Mouse (Mus musculus) NIH3T3 (cell line): ENCODE measurements at regions not wholly inside any gene's neighbourhood (a gene's known extent, or its start where the extent isn't known, plus 50 kb on each side); places are given as distances from the start of the nearest gene placed in this dataset.
A peak's percentile ranks its signal among the peaks of the same experiment; 100 is the strongest.
"Not testable (repeated sequence)": the region's sequence is repeated elsewhere in the genome, so short reads cannot be mapped to it uniquely, and the experiment has no call there.

Experiments
- DNase-seq: peaks from one replicate; pipeline ENCODE4 v3.0.0-alpha.2; 2012; ENCODE audit warnings: low read depth

- DNase-seq = no peak
These were observed 50.7 kb upstream of the Wdr26 start for GRCm38 (mm10) chr1:181262496-181262895.

GRCm38 (mm10) chr1:181263216-181263615 is 51.4 kb upstream of the Wdr26 start:
- DNase-seq = no peak

DNA sequence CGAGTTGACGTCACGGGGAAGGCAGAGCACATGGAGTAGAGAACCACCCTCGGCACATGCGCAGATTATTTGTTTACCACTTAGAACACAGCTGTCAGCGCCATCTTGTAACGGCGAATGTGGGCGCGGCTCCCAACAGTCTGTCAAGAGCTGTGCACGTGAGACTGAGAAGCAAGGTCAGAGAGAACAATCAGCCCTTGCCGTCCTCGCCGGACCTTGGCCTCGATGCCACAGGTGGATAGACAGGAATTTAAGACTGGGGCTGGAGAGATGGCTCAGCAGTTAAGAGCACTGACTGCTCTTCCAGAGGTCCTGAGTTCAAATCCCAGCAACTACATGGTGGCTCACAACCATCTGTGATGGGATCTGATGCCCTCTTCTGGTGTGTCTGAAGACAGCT is 58.7 kb upstream of the Wdr26 start:
- DNase-seq = not testable (repeated sequence)

GRCm38 (mm10) chr1:181271164-181271563 is 59.4 kb upstream of the Wdr26 start:
- DNase-seq = no peak

DNA sequence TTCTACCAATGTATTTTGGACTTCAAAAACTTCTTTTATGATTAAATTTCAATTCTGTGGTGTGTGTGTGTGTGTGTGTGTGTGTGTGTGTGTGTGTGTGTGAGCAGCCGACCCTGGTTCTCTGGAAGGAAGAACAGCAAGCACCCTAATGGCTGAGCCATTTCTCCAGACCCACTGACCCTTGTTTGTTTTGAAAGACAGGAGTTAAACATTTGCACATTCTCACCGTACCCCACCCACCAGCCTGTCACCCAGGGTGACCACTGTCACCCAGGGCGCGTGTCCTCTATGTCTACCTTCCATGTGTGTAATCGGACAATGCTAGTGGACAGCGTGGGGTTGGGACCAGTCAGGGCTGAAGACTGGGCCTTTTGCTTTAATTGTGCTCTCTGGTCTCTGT is 60.0 kb upstream of the Wdr26 start:
- DNase-seq = no peak

DNA sequence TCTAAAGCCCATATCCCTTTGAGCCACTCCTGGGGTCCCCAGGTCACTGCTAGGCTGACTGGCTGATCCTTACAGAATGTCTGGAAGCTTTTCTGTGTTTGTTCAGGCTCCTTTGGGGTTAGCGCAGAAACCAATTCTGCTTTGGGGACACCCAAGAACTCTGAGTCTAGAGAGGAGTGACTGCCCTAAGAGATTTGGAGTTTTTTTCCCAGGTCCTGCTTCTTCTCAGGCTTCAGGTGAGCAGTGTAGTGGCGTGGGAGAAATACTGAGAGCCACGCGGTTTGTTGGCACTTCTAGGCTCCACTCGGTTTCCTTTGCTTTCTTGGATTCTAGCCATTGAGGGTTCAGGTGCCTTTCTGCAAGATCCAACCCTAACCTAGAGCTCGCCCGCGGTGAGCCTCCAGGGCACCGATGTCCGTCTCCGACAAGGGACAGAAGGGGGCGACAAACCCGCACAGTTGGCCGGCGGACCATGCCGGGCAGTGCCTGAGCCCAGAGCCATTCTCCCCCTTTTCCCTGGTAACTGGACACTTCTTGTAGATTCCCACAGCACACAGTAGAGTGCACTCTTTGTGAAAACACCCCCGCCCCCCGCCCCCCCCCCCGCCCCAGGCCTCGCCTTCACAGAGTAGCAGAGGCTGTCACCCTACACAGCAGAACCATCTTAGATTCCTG is 61.0 kb upstream of the Wdr26 start:
- peak; percentile 91 for DNase-seq

DNA sequence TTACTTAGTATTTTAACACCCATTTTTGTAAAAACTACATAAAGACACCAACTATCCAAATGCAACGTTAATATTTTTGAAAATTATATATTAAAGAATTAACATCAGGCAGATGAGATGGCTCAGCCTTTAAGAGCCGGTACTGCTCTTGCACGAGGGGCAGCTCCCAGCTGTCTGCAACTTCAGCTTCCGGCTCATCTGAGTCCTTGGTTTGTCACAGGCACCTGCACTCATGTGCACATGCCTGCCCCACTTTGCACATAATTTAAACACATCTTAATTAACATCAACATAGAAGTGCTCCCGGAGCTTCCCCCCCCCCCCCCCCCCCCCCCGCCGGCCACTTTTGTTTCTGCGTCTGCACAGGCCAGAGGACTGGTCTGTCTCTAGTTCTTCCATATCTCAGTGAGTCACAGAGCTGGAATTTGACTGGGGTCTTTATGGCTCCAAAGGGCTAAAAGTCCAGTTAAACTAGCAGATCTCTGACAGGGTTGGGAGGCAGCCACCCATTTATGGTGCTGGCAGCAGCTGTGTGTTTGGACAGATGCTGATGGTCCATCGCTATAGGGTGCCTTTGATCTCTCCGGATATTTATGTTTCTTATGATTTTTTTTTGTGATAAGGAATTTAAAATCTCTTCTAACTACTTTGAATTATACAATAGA is 61.9 kb upstream of the Wdr26 start:
- DNase-seq = no peak

- DNase-seq = peak; percentile 20
These were observed 69.0 kb upstream of the Wdr26 start for GRCm38 (mm10) chr1:181280826-181281225.

DNA sequence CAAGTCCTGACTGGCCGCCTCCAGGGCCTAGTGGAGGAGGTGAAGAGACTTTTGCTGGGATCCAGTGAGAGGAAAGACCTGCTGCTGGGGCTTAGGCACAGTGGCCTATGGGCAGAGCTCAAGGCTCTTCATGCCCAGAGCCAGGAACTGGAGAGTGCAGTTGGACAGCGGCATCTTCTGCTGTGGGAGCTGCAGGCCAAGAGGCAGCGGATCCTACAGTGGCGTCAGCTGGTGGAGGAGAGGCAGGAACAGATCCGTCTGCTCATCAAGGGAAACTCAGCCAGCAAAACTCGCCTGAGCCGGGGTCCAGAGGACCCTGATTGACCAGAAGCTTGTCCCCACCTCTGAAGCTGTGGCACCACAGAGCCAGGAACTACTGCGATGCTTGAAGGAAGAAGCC is 69.4 kb upstream of the Cnih3 start:
- DNase-seq = not testable (repeated sequence)

GRCm38 (mm10) chr1:181283539-181283938 is 68.9 kb upstream of the Cnih3 start:
- not testable (repeated sequence) for DNase-seq

GRCm38 (mm10) chr1:181284301-181285197 is 67.9 kb upstream of the Cnih3 start:
- DNase-seq = no peak

DNA sequence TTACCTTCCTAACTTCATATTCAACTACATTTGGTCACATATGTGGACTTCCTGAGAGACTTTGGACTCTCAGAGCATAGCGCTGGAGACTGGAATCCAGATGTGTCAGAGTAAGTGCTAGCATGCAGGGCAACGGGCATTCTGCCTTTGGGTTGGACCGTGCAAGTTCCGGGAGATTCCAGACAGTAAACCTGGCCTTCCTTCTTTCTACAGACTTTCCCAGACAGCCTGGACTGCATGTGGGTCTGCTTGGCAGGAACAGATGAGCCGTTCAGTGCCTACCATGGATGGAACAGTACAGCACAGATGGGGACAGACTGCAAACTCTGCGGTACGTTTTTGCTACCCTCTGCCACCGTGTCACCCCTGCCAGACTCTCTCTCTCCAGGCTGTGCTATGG is 66.8 kb upstream of the Cnih3 start:
- DNase-seq = no peak

DNA sequence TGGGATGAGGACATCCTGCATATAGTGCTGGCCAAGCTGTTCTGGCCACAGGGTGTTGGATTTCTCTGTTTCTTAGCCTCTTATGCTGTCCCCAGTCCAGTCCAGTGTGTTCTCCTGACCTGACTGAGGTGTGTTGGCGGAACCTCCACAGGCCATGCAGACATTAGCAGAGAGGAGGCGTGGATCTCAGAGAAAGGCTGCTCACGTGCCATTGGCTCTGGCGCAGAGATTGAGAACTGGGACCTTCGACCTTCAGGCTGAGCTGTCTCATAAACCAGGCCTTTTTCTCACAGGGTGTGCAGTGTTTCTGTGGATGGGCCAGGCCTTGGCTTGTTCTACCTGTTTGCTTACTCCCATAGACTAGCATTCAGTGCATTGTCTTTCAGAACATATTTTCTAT is 66.3 kb upstream of the Cnih3 start:
- DNase-seq = no peak

GRCm38 (mm10) chr1:181287166-181287565 is 65.3 kb upstream of the Cnih3 start:
- no peak for DNase-seq

DNA sequence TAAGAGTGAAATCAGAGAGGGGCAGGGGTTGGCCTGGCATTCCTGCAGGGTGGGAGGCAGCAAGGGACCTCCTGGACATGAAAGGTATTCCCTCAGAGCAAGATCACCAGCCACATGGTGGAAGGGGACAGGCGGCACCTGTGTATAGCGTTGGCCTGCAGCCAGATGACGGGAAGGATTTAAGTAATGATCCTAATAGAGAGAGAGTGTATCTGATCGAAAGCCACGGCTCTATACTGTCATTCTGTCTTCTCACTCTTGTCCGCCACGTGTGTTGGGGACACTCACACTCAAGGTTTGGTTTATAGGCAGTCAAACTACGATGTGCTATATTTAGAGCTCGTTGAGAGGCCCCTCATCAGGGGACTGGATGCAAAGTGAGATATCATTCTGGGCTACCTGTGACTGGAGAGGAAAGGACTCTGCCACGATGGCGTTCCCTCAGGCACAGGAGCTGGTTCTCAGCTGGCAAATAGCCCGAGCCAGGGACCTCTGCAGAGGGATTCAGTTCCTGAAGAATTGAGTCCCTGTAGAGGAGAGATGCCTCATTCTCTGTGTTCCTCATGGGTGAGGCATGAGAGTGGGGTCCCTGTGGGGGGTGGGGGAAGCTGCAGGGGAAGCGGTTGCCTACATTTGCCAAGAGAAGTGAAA is 62.9 kb upstream of the Cnih3 start:
- no peak for DNase-seq

- DNase-seq = no peak
These were observed 61.2 kb upstream of the Cnih3 start for GRCm38 (mm10) chr1:181291202-181291601.

DNA sequence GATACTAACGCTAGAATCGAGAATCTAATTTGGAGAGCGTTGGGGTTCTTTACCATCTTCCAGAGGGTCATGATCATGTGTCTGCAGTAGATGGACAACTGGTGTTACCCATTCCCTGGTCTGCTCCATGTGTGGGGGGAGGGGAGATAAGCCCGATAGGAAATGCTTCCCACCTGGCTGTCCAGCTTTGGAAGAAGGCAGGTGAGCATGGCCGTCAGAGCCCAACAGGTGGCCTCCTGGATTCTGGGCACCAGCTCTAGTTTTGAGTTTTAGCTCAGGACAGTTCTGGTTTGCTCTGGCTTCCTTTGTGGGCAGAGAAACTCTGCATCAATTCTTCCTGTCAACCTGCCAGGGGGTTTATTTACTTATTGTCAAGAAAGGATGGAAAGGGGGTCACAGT is 60.5 kb upstream of the Cnih3 start:
- no peak for DNase-seq

DNA sequence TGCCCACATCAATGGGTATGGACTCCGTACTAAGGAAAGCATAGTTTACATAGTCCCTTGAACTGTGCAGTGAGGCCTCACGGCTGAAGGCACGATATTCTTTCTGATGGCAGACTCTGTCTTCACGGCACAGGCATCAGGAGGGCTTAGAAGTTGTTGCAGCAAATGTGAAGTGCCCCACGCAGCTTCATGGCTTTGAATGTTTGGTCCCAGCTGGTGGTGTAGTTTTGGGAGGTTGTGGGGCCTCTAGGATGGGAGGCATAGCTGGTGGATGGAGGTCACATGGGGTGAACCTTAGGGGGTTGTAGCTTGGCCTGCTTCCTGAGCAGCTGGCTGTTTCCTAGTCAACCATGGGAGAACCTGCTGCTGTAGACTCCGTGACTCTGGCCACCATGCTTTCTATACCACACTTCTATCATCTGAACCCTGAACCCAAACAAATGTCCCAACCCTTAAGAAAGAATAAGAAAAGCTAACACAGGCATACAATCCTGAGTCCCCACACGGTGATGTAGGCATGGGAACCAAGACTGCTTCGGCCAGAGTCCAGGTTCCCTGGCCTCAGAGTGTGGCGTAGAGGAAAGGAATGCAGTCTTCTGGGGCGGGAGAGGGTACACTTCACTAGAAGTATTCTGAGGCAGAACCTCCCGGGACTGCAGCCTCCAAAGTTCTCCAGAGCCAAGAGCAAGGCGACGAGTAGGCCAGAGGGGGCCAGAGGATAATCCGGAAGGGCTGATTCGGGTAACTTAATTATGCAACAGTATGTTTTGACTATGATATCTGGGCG is 59.2 kb upstream of the Cnih3 start:
- DNase-seq = no peak

- DNase-seq = no peak
These were observed 56.8 kb upstream of the Cnih3 start for GRCm38 (mm10) chr1:181295651-181296050.

- no peak for DNase-seq
These were observed 54.4 kb upstream of the Cnih3 start for GRCm38 (mm10) chr1:181298063-181298462.

DNA sequence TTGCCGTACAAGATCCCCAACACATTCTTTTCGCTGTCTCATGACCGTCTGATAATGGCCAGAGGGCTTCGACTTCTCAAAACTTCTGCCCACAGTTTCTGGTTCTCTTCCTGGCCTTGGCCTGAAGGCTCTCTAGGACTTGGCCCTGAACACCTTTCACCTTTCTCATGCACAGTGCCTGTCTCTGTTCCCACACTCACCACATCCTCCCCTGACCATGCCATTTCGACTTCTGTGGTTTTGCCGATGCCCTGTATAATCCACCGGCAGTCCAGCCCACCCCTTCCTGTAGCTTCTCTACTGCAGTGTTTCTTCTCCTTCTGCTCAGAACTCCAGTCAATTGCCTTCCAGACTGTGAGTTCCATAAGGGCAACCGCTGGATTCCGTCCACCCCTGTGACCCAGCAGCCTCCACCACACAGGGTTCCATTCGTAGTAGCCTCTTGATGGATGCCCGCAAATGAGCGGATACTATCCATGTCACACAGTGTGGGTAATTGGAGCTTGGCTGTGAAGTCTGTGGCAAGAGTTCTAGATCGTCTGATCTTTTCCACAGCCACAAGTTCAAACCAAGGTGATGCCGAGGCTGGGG is 53.3 kb upstream of the Cnih3 start:
- DNase-seq = no peak
